Mouse (Mus musculus) midbrain, embryonic 10.5 days (tissue): ENCODE results near the gene Pias3. TPM values are rescaled to one million over a fixed set of nuclear protein-coding genes. Genes with fewer than 3 reads are reported as not detected.
"Not testable (repeated sequence)": the region's sequence is repeated elsewhere in the genome, so short reads cannot be mapped to it uniquely, and the experiment has no call there.

Source experiments
- DNase-seq: peaks from one replicate; pipeline ENCODE4 v3.0.0-alpha.2; 2017; ENCODE audit warnings: low spot score
- H3K27ac ChIP-seq: fragments of 300-500 bp; sonication (generic); replicated peaks from 2 replicates; pipeline ENCODE4 v1.5.1; 2016; ENCODE audit warnings: mild to moderate bottlenecking
- H3K27me3 ChIP-seq: fragments of 300-500 bp; sonication (generic); 2 replicates; pipeline ENCODE4 v1.6.1; 2016; ENCODE audit warnings: low read depth, mild to moderate bottlenecking; ENCODE audit not compliant: poor library complexity, severe bottlenecking
- H3K36me3 ChIP-seq: fragments of 300-500 bp; sonication (generic); 2 replicates; pipeline ENCODE4 v1.6.1; 2016; ENCODE audit warnings: mild to moderate bottlenecking, moderate library complexity
- H3K4me1 ChIP-seq: fragments of 300-500 bp; sonication (generic); 2 replicates; pipeline ENCODE4 v1.6.1; 2016
- H3K4me3 ChIP-seq: fragments of 300-500 bp; sonication (generic); 2 replicates; pipeline ENCODE4 v1.5.1; 2016; ENCODE audit warnings: mild to moderate bottlenecking, moderate library complexity
- H3K9me3 ChIP-seq: fragments of 300-500 bp; sonication (generic); replicated peaks from 2 replicates; pipeline ENCODE4 v1.6.1; 2016; ENCODE audit warnings: mild to moderate bottlenecking
- WGBS: fragments of 180-500 bp; shearing (Covaris S2); methylation state at CpG from one replicate; pipeline ENCODE4 v1.1.7; 2016; 5-methylcytosine and 5-hydroxymethylcytosine counted together
- polyA plus RNA-seq: library from polyadenylated mRNA; unstranded; fragments of >200 nt; fragmentation: Nextera tagmentation; extraction: Ambion mirVana; gene quantifications from 2 replicates; pipeline ENCODE4 v1.2.1, GENCODE M21; 2016

Gene Pias3
- polyA plus RNA-seq: 50.6 and 57.3 TPM in 2 replicates

DNA sequence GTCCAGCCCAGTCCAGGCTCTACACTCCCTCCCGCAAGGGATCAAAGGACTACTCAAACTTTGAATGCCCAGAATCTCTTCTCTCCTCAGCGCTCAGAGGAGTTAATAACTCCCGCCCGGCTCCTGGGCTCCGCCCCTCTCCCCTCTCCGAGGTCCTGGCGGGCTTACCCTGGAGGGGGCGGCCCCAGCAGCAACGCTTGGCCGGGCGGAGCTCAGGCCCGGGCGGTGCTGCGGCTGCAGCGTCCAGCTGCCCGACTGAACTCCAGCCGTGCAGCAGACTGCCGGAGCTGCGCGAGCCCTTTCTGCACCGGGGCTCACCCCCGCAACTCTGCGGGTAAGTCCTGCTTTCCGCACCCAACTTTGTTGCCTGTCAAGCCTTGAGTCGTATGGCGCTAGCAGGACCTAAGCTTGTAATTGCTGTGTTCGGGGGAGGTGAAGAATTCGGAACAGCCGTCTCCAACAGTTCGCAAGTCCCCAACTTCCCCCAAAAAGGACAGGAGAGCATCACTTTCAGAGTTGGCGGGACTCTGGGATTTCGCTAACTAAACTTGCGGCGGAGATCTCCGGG lies at the start of gene Pias3:
Pias3 (plus strand) TSS at position 187 of the 568 bp plus-strand sequence.
- peak within 1 kb of the TSS; percentile 81 for H3K4me3 ChIP-seq
- WGBS: 0% methylated on average over 35 of the region's 35 CpGs
- peak; percentile 86 for DNase-seq
- H3K27me3 ChIP-seq: no peaks in the 10 kb centered on the region
- peak within 1 kb of the TSS; percentile 94 for H3K27ac ChIP-seq
- no peaks in the 10 kb centered on the region for H3K9me3 ChIP-seq
- H3K36me3 ChIP-seq: peaks cover 21% of the 10 kb centered on the region
- peaks cover 46% of the 10 kb centered on the region for H3K4me1 ChIP-seq

DNA sequence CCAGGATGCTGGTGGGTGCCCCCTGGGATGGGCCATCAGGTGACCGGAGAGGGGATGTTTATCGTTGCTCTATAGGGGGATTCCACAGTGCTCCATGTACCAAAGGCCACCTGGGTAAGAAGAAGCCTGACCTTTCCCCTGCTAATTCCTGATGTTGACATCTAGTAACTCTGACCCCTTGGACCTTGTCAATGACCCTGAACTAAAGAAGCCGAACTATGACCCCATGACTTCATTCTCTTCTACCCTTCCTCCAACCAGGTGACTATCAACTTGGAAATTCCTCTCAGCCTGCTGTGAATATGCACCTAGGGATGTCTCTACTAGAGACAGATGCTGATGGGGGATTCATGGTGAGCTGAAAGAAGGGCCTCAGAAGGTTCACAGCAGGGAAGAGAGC lies 48.8 kb upstream of the Pias3 start:
- Histone ChIP-seq H3K9me3 (no peaks in the 10 kb centered on the region), H3K36me3 (peaks cover 25% of the 10 kb centered on the region), H3K27ac (no peak overlapping the region), H3K27me3 (no peaks in the 10 kb centered on the region), H3K4me1 (no peaks in the 10 kb centered on the region), H3K4me3 (no peak overlapping the region)
- no peak for DNase-seq
- WGBS: 77% methylated on average over 3 of the region's 3 CpGs

DNA sequence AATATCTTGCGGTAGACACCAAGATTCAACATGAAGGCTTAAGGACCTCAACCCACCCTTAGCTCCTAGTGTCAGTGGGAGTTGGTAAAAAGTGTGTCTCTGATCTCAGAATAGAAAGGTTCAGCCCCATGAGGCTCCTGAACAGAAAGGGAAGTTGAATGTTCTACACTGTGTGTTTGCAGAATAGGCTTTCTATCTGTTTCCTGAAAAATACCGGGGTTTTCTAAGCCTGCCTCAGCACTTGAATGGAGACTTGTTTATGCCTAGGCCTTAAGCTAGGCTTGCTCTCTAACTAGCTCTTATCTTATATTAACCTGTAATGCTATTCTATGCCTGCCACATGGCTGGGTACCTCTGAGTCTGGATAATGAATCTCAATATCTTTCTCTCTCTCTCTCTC lies 35.3 kb upstream of the Pias3 start:
- Histone ChIP-seq H3K4me3 (no peak overlapping the region), H3K4me1 (peaks cover 15% of the 10 kb centered on the region), H3K9me3 (no peaks in the 10 kb centered on the region), H3K27me3 (peaks cover 4% of the 10 kb centered on the region; the same call in 1 of the 2 replicates), H3K36me3 (0 out of 2 replicates have a peak, but pooled peaks cover 2% of the 10 kb centered on the region), H3K27ac (no peak overlapping the region)
- DNase-seq: no peak
- 84% methylated on average over 2 of the region's 2 CpGs for WGBS

DNA sequence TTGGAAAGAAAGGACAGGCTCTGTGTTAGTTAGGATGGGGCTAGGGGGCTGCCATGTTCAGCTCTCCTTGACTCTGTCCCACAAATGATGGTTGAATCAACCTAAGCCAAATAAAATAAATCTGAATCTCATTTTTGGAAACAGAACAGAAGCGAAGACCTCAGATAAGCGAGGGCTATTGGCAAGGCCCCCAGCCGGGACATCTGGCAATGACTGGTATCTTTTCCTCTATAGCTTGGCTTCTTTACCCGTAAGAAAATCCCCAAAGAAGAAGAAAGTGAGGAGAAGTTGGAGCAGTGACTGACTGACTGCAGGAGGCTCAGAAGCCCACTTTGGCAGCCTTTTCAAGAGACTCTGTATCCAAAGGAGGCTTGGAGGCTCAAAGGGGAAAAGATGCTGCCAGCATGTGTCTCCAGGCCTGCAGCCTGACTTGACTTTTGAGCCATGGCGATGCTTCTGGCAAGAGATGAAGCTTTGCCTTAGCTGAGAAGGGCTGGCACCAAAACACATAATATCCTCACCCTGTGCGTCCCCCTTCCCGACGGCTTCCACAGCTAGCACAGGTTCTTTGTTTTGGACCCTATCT lies 33.4 kb upstream of the Pias3 start:
- no peaks in the 10 kb centered on the region for H3K9me3 ChIP-seq
- H3K4me3 ChIP-seq: peak overlapping the region; percentile 42
- peaks cover 4% of the 10 kb centered on the region; the same call in 1 of the 2 replicates for H3K27me3 ChIP-seq
- H3K4me1 ChIP-seq: peaks cover 15% of the 10 kb centered on the region
- peak overlapping the region; percentile 68 for H3K27ac ChIP-seq
- DNase-seq: no peak
- 0 out of 2 replicates have a peak, but pooled peaks cover 2% of the 10 kb centered on the region for H3K36me3 ChIP-seq
- 48% methylated on average over 8 of the region's 8 CpGs for WGBS

DNA sequence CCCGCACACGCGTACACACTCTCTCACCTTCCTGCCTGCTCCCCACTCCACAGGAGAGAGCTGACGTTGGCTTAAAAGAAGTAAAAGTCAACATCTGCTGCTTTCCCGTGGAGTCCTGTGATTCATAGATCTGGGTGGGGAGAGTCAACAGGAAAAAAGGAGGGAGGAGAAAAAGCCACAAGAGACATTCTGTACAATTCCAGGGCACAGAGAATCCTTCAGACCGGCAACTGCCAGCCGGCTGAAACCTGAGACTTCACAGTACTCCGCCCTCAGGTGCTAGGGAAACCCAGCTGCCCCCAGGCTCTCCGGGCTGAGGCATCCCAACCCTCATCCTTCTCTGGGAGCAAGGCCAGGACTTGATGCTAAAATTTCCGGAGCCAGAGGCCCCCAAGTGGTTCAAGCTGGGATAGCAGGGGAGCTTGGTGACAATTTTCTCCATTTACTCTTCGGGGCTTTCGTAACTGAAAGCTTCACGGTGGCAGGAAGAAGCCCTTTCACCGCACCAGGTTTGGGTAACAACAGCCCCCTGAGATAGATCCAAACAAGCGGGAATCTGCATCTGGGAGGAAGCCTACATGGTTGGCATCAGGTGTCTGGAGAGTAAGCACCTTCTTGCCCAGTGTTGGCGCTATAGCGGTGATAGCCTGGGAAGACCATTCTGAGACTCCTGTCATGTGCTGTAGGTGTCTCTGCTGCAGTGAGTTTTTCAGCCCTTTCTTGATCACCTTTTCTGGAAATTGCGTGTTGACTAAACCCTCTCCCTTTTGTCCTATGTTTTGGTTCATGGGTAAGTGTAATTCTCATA lies 32.5 kb upstream of the Pias3 start:
- H3K4me1 ChIP-seq: peaks cover 15% of the 10 kb centered on the region
- no peaks in the 10 kb centered on the region for H3K9me3 ChIP-seq
- peak overlapping the region; percentile 42 for H3K4me3 ChIP-seq
- 0 out of 2 replicates have a peak, but pooled peaks cover 2% of the 10 kb centered on the region for H3K36me3 ChIP-seq
- peaks cover 4% of the 10 kb centered on the region; the same call in 1 of the 2 replicates for H3K27me3 ChIP-seq
- H3K27ac ChIP-seq: peak overlapping the region; percentile 68
- peak; percentile 84 for DNase-seq
- WGBS: 6% methylated on average over 18 of the region's 18 CpGs

DNA sequence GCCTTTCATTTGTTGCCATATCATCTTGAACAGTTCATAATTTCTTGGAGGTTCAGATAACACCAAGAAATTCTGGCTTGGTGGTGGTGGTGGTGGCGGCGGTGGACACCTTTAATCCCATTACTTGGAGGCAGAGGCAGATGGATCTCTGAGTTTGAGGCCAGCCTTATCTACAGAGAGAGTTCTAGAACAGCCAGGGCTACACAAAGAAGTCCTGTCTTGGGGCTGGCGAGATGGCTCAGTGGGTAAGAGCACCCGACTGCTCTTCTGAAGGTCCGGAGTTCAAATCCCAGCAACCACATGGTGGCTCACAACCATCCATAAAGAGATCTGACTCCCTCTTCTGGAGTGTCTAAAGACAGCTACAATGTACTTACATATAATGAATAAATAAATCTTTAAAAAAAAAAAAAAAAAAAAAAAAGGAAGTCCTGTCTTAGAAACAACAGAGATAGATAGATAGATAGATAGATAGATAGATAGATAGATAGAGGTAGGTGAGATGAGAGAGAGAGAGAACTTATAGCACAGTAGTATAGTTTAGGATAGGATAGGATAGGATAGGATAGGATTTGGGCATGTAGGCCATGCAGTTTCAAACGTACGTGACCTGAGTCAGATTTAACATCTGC lies 30.3 kb upstream of the Pias3 start:
- 91% methylated on average over 7 of the region's 7 CpGs for WGBS
- H3K27me3 ChIP-seq: peaks cover 15% of the 10 kb centered on the region
- not testable (repeated sequence) for H3K9me3 ChIP-seq, H3K36me3 ChIP-seq, H3K4me3 ChIP-seq, H3K27ac ChIP-seq, DNase-seq
- peaks cover 29% of the 10 kb centered on the region for H3K4me1 ChIP-seq

DNA sequence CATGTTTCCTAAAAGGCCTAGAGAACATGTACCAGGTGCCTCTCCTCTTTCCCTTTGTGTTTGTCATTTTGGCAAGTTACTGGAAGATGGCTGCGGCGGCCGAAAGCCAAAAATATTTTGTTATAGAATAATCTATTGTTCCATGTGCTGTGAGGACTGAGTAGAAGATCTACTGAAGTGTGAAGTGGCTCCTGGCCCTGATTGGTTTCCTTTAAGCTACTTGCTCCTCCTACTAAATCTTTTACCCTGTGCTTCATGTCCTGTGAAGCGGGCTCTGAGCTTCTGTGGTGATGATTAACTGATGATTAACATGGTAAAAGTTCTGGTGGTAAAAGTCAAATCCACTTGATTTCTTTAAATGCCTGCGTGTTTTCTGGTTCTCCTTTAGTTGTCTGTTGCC lies 29.3 kb upstream of the Pias3 start:
- peaks cover 26% of the 10 kb centered on the region for H3K27me3 ChIP-seq
- peaks cover 29% of the 10 kb centered on the region for H3K4me1 ChIP-seq
- H3K4me3 ChIP-seq: no peak overlapping the region
- no peaks in the 10 kb centered on the region for H3K36me3 ChIP-seq
- 93% methylated on average over 5 of the region's 5 CpGs for WGBS
- no peaks in the 10 kb centered on the region for H3K9me3 ChIP-seq
- no peak for DNase-seq
- no peak overlapping the region for H3K27ac ChIP-seq

DNA sequence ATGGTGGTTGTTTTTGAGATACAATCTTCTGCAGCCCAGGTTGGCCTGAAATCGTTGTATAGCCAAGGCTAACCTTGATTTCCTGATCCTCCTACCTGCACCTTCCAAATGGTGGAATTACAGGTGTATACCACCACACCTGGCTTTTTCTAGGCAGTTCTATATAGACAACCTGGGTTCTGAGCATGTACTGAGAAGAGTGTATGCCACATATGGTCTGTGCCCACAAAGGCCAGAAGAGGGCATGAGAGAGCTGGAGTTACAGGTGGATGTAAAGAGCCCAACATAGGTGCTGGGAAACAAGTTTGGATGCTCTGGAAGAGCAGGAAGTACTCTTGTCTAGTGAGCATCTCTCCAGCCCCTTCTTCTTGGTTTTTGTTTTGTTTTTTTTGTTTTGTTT lies 28.9 kb upstream of the Pias3 start:
- Histone ChIP-seq H3K27me3 (peaks cover 26% of the 10 kb centered on the region), H3K4me1 (peaks cover 29% of the 10 kb centered on the region), H3K9me3 (no peaks in the 10 kb centered on the region), H3K36me3 (no peaks in the 10 kb centered on the region), H3K4me3 (no peak overlapping the region), H3K27ac (no peak overlapping the region)
- WGBS: 47% methylated on average over 1 of the region's 1 CpGs
- no peak for DNase-seq

DNA sequence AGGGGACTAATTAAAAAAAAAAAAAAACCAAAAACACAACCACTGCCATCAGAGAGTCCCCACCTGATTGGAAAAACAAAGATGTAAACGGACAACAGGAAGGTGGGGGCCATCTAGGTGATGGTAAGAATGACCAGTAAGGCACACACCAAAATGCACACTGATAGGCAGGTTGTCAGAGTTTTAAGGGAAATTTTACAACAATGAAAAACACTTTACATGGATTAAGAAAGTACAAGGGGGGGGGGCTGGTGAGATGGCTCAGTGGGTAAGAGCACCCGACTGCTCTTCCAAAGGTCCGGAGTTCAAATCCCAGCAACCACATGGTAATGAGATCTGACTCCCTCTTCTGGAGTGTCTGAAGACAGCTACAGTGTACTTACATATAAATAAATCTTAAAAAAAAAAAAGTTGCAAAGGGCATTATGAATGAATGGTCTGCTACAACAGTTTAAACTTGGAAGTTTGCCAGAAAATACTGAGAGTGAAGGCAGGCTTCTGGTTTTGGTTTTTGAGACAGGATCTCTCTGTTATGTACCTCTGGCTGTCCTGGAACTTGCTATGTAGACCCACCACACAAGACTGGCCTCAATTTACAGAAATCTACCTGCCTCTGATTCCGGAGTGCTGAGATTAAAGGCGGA lies 27.6 kb upstream of the Pias3 start:
- no peak for DNase-seq
- peaks cover 26% of the 10 kb centered on the region for H3K27me3 ChIP-seq
- peaks cover 18% of the 10 kb centered on the region for H3K4me1 ChIP-seq
- H3K36me3 ChIP-seq: no peaks in the 10 kb centered on the region
- WGBS: 95% methylated on average over 5 of the region's 5 CpGs
- H3K27ac ChIP-seq: no peak overlapping the region
- no peak overlapping the region for H3K4me3 ChIP-seq
- no peaks in the 10 kb centered on the region for H3K9me3 ChIP-seq

DNA sequence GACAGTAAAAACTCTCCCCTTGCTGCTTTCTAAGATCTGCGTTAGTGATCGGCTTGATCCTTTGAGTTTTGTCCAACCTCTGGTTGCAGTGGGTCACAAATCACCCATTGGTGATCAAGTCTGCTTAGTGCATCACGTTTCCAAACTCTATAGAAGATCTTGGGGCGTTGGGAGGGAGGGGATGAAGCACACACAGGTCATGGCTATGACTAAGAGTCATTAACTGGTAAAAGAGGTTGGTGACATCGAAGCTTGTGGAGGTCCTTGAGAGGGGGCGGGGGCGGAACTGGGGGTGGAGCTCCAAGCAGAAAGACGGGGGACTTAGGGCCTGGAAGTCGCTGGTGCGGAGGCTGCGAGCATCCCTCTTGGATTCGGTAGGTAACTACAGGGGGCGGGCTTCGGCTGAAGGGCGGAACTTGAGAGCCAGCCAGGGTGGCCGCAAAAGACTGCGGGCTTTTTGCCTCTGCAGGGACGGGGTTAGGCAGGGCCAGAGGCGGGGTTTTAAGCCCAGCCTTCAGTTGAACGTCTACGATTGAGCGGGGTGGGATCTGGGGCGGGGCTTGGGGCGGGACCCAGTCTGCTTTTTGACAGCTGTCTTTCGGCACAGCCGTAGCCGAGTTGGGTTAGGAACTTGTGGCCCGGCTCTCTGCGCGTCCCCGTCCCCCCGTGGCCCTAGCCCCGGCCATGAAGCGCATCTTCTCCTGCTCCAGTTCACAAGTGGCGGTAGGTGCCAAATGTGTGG lies 26.3 kb upstream of the Pias3 start, which contains the start of gene Ankrd35:
Ankrd35 (plus strand) TSS at position 405 of the 742 bp plus-strand sequence.
- H3K9me3 ChIP-seq: no peaks in the 10 kb centered on the region
- H3K27ac ChIP-seq: 0 out of 2 replicates have a peak within 1 kb of the TSS, but pooled peaks have one; percentile 33
- H3K4me1 ChIP-seq: peaks cover 18% of the 10 kb centered on the region
- H3K36me3 ChIP-seq: no peaks in the 10 kb centered on the region
- peak; percentile 85 for DNase-seq
- 5% methylated on average over 33 of the region's 35 CpGs for WGBS
- peak within 1 kb of the TSS; percentile 56 for H3K4me3 ChIP-seq
- H3K27me3 ChIP-seq: peaks cover 22% of the 10 kb centered on the region

DNA sequence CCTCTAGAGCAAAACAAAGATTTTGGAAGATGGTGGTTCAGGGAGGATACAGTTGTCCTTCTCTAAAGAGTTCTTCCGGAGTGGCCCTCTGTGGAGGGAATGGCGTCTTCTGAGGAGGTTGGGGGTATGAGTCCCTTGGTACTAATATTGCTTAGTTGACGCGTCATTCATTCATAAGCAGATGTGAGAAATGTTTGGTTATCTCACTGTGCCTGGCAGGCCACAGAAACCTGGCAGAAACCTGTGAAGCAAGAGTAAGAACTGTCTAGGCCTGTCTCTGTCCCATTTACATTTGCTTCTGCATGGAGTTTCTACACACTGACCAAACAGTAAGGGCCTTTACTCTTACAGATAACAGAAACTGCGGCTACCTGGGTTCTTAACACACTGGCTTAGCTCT lies 24.7 kb upstream of the Pias3 start:
- H3K4me3 ChIP-seq: no peak overlapping the region
- DNase-seq: no peak
- H3K27ac ChIP-seq: no peak overlapping the region
- peaks cover 18% of the 10 kb centered on the region for H3K4me1 ChIP-seq
- 92% methylated on average over 5 of the region's 5 CpGs for whole genome bisulfite sequencing
- no peaks in the 10 kb centered on the region for H3K36me3 ChIP-seq
- no peaks in the 10 kb centered on the region for H3K9me3 ChIP-seq
- H3K27me3 ChIP-seq: peaks cover 22% of the 10 kb centered on the region
